Mouse (Mus musculus): ENCODE measurements around the gene Iffo1.
A peak's percentile ranks its signal among the peaks of the same experiment; 100 is the strongest.

The Iffo1 gene

DNA sequence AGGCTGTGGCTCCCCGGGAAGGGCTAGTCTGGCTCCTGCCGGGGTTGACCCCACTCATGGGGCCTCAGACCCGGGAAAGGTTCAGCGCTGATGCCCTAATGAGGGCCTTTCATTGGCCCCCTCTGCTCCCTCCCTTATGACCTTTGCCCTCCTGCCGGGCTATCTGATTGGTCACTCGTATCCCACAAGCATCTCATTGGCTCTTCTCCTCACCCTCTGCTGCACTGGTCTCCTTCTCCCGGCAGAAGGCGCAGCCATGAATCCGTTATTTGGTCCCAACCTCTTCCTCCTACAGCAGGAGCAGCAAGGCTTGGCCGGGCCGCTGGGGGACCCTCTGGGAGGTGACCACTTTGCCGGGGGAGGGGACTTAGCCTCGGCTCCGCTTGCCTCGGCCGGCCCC, at the start of gene Iffo1:
TSS of gene Iffo1 (plus strand) at position 241 of the 400 bp plus-strand sequence.
- DNase-seq = peak; percentile 90

- peak; percentile 99 for DNase-seq
Observed at GRCm38 (mm10) chr6:125095391-125096278, 49.4 kb upstream of the Iffo1 start, which contains the start of gene Chd4. Gene Chd4, plus strand, starts transcription at chr6:125095981.

DNA sequence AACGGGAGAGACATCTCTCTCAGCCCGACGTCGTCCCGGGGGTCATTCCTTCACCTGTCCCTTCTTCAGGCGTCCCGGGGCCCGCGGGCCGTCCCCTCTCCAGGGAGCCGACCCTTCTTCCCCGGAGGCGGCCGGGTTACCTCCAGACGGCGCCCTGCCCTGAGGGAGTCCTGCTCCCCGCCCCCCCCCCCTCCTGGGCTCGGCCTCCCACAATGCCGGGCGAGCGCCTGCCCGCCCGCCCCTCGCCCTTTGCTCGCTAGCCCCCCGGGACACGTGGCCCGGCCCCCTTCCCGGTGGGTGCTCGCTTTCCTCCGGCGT, 48.8 kb upstream of the Iffo1 start:
- DNase-seq = no peak

GRCm38 (mm10) chr6:125096597-125097345, 48.3 kb upstream of the Iffo1 start:
- peak; percentile 65 for DNase-seq

GRCm38 (mm10) chr6:125097346-125097689, 47.7 kb upstream of the Iffo1 start:
- DNase-seq = peak; percentile 36

GRCm38 (mm10) chr6:125097951-125098350, 47.1 kb upstream of the Iffo1 start:
- no peak for DNase-seq

DNA sequence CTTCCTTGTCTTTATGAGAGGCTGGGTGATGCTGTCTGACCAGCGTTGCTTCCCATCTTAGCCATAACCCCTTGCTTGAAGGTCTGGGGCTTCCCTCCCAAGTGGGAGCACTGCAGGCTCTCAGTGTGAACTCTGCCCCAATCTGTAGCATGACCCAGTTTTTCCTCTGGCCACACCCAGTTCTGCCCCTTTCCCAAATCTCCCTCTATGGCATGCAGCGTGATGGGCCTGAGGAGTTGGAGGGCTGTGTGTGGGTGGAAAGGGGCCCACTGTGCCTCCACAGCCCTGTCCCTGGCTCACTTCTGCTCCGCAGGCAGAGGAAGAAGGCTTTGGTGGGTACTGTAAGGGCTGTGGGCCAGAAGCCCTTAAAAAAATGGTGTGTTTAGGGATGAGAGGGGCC, 46.5 kb upstream of the Iffo1 start:
- no peak for DNase-seq

DNA sequence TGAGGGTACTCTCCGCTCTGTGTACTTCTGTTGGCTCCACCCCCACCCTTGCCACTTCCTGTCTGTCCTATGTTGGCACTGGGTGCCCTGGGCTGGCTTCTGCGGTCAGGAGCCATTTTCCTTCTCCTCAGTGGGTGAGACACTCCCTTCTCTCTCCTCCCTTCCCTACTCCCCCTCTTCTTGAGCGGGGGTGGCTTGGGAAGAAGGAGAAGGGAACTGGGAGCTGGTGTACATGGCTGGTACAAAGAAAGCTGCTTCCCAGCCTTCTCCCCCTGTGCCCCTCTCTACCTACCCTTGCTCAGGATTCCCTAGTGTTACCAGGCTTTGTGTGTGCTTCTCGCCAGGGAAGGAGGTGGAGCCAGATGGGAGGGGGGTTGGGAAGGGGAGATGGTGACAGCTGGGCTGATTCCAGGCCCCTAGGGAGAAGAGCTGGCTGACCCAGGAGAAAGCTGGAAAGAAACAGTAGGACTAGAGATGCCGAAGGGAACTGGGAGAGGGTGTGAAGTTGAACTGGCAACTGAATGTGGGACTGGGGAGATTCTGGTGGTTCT, 45.5 kb upstream of the Iffo1 start:
- DNase-seq = no peak

GRCm38 (mm10) chr6:125101444-125101843, 43.6 kb upstream of the Iffo1 start:
- no peak for DNase-seq

DNA sequence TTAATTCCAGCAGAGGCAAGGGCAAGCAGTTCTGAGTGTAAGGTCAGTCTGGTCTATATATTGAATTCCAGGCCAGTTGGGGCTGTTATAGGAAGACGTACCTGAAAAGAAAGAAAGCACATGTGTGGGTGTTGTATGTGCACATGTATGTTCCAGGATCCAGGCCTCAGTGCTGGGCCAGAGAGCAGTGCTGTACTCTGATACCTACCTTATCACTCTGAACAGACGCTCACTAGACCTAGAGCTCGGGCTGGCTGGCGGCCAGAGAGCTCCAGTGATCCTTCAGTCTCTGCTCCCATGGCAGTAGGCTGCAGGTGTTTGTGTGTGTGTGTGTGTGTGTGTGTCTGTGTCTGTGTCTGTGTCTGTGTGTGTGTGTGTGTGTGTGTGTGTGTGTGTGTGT, 40.8 kb upstream of the Iffo1 start:
- no peak for DNase-seq

DNA sequence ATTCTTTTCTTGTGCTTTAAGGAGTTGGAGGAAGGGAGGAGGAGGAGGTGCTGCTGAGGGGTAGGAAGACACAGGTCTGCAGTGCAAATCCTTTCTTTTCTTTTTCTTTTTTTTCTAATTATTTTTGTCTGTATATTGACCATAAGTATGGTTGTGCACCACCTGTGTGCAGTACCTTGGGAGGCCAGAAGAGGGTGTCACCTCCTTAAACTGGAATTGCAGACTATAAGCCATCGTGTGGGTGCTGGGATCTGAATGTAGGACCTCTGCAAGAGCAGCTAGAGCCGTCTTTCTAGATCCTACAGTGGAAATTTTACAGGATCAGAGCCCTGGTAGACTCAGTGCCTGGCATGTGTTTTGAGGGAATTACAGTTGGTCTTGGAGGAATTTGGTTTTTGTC, 37.3 kb upstream of the Iffo1 start:
- DNase-seq = no peak

DNA sequence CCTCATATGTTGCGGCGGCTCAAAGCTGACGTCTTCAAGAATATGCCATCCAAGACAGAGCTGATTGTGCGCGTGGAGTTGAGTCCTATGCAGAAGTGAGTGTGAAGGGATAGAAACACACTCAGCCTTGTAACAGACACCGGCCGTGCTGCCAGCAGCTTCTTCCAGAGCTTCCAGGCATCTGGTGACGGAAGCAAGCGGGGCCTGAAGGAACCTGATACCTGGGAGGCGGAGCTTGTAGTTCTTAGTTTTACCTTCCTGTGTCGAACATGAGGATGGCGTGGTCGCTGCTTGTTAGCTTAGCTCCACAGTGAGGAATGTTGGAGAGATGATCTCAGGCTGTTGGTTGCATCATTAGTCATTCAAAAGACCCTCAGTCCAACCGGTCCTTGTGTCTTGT, 35.7 kb upstream of the Iffo1 start:
- no peak for DNase-seq

DNA sequence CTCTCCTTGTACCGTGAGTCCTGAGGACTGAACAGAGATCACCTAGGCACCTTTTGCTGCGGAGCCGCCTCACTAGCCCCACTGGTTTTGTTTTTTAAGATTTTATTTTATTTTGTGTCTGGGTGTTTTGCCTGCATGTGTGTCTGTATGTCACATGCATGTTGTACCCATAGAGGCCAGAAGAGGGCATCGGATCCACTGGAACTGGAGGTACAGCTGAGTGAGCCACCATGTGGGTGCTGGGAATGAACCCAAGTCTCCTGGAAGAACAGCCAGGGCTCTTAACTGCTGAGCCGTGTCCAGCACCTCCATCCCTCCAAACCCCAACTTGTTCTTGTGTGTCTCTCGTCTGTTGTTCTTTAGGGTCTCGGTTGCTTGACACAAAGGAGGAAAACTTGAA, 34.1 kb upstream of the Iffo1 start:
- DNase-seq = peak; percentile 68

GRCm38 (mm10) chr6:125112553-125112952, 32.5 kb upstream of the Iffo1 start:
- DNase-seq = no peak

- DNase-seq = no peak
Observed at GRCm38 (mm10) chr6:125119387-125119786, 25.7 kb upstream of the Iffo1 start.

- DNase-seq = no peak
Observed at GRCm38 (mm10) chr6:125128724-125129123, 16.3 kb upstream of the Iffo1 start.

DNA sequence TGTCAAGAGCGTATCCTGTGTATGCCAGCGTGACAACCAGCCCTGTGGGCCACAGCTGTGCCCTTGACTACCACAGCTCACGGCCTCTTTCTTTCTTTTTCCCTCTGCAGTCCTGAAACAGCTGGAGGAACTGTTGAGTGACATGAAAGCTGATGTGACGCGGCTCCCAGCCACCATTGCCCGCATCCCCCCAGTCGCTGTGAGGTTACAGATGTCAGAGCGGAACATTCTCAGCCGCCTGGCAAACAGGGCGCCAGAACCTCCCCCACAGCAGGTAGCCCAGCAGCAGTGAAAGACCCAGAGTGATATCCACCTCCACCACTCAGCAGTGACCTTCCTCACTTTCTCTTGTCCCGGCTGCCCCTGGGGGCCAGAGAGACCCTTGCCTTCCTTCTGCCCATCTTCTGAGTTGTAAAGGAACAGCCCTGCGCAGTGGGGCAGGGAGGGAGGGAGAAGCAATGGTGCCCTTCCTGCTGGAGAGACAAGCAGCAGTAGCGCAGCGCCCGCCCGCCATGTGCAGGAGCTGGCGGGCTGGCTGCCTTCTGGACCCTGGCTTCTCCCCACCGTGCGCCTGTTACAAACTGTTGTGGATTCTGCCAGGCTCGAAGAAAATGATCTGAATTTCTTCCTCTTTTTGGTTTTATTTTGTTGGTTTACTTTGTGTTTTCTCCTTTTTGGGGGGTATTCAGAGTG, 15.2 kb upstream of the Iffo1 start:
- no peak for DNase-seq

DNA sequence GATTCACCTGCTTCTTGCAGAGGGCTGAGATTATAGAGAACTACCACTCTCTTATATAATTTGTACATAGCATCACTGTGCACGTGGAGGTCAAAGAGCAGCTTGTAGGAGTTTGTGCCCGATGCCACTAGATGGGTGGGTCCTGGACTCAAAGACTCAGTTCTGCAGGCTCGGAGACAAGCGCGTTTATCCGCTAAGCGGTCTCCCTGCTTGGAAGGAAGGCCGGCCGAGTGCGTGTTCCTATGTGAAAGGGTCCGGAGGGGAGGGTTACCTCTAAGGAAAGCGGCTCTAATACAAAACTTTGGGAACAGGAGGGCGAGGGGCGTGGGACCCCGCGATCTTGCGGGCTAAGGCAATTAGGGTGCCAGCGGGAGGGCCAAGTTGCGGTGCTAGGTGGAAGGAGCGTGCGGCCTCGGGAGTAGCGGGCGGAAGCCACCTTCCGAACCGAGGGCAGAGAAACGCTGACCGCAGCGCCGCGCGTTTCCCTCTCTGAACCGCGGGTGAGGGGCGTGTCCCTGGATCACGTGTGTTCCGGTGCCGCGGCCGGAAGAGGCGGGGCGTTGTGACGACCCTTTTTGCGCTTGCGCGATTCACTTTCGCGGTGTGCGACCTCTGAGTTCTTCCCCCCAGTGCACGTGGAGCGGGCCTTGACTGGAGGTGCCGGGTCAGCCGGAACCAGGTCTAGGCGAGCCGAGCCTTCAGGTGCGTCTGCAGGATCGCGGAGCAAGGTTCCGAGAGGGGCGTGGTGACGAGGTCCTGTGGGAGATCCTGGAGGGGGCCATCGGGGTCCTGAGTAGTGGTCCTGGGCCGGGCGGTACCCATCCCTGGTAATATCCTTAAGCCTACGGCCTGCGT, 13.5 kb upstream of the Iffo1 start, which contains the start of gene Nop2:
TSS of gene Nop2 (plus strand) at position 608 of the 855 bp plus-strand sequence.
- DNase-seq = peak; percentile 87

GRCm38 (mm10) chr6:125132470-125132869, 12.6 kb upstream of the Iffo1 start:
- DNase-seq = no peak

GRCm38 (mm10) chr6:125137002-125137671, 7.9 kb upstream of the Iffo1 start:
- peak; percentile 78 for DNase-seq

DNA sequence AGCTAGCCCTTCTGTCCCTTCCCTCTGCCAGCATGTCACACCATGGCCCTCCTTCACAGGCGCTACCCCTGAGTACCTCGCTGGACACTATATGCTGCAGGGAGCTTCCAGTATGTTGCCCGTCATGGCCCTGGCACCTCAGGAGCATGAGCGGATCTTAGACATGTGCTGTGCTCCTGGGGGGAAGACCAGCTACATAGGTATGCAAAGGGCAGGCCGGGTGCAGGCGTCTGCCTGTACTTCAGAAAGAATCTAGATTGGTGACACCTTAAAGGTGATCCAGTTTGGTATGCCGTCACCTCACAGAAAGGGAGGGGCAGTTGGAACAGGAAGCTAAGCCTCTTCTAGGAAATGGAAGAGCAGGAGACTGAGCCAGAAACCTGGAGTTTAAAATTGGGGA, 5.3 kb upstream of the Iffo1 start:
- no peak for DNase-seq

DNA sequence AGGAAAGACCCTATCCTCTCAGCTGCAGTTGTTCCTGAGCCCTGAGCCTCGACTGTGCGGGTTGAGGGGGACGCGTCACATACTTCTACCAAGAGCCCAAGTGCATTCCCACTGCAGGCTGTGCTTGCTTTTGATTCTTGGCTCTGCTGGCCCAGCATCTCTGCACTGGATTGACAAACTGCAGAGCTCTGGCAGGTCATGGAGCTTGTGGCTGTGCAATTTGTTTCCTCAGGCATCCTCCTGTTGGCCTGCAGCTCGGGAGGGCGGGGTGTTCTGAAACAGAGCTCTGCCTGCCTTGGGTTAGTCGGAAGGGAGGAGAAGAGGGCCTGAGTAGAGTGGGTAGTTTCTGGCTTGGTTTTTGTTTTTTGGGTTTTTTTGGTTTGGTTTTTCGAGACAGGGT, 2.6 kb upstream of the Iffo1 start:
- DNase-seq = no peak
